Mouse (Mus musculus): ENCODE results near the gene Eva1b. TPM values are rescaled to one million over a fixed set of nuclear protein-coding genes. Genes with fewer than 3 reads are reported as not detected.
"Not testable (repeated sequence)": the region's sequence is repeated elsewhere in the genome, so short reads cannot be mapped to it uniquely, and the experiment has no call there.

Eva1b gene
- polyA plus RNA-seq, 1 experiment: 51.6 TPM

DNA sequence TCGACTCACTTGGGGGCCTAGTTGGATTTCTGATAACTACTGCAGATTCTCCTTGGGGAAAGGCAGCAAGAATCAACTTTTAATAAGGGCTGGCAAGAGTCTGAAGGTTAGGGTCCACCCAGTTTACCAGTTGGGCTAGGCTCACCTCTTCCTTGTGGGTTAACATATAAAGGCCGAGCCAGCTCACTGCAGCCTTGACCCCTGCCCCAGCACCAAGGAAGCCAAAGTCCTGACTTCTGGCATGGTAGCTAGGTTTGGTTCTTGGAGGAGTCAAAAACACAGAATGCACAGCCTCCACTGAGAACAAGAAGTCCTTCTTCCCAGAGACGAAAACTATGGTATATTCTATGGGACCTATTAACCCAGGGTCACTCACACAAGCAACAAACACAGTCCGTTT, 16.1 kb downstream of the Eva1b start:
- Histone ChIP-seq H3K36me3 (ENCODE audit: control insufficient read depth, insufficient read depth) (peaks cover 37% of the 10 kb centered on the region), H3K27me3 (ENCODE audit: control insufficient read depth, insufficient read depth, insufficient read length) (no peaks in the 10 kb centered on the region), H3K79me3 (ENCODE audit: low read depth) (no peaks in the 10 kb centered on the region), H3ac (ENCODE audit: control insufficient read depth, insufficient read length, low read depth) (no peak overlapping the region), H3K79me2 (ENCODE audit: control insufficient read depth, insufficient read depth) (no peaks in the 10 kb centered on the region), H3K4me3 (ENCODE audit: insufficient read depth, poor library complexity, severe bottlenecking) (no peak overlapping the region)
- no peak for TF ChIP-seq FOSL1 (IDR thresholded peaks at IDR 0.05; ENCODE audit: insufficient read depth, low read length, poor library complexity, severe bottlenecking)
- TF ChIP-seq MAX (IDR thresholded peaks at IDR 0.05): no peak
- TF ChIP-seq USF1 (IDR thresholded peaks at IDR 0.05; ENCODE audit: low read depth): no peak
- no peak for TF ChIP-seq CEBPB (IDR thresholded peaks at IDR 0.05; ENCODE audit: low read depth)
- no peak for TF ChIP-seq CTCF (IDR thresholded peaks at IDR 0.05; ENCODE audit: control insufficient read depth, insufficient read depth, insufficient read length)
- no peak for TF ChIP-seq MYOG (IDR thresholded peaks at IDR 0.05; ENCODE audit: control insufficient read depth, extremely low read depth, insufficient read length)
- no peak for TF ChIP-seq MYOD1 (IDR thresholded peaks at IDR 0.05; ENCODE audit: control insufficient read depth, insufficient read length, low read depth)

GRCm38 (mm10) chr4:126165092-126165491, 17.5 kb downstream of the Eva1b start:
- H3K79me2 ChIP-seq (ENCODE audit: control insufficient read depth, insufficient read depth); H3K27me3 ChIP-seq (ENCODE audit: control insufficient read depth, insufficient read depth, insufficient read length); H3K79me3 ChIP-seq (ENCODE audit: low read depth); H3ac ChIP-seq (ENCODE audit: control insufficient read depth, insufficient read length, low read depth); H3K4me3 ChIP-seq (ENCODE audit: insufficient read depth, poor library complexity, severe bottlenecking): not testable (repeated sequence)
- peaks cover 51% of the 10 kb centered on the region for H3K36me3 ChIP-seq (ENCODE audit: control insufficient read depth, insufficient read depth)

- TF ChIP-seq CTCF (IDR thresholded peaks at IDR 0.05; ENCODE audit: control insufficient read depth, insufficient read depth, insufficient read length) (no peak), MYOD1 (IDR thresholded peaks at IDR 0.05; ENCODE audit: control insufficient read depth, insufficient read length, low read depth) (no peak), CEBPB (IDR thresholded peaks at IDR 0.05; ENCODE audit: low read depth) (no peak), USF1 (IDR thresholded peaks at IDR 0.05; ENCODE audit: low read depth) (no peak), MAX (IDR thresholded peaks at IDR 0.05) (no peak), FOSL1 (IDR thresholded peaks at IDR 0.05; ENCODE audit: insufficient read depth, low read length, poor library complexity, severe bottlenecking) (no peak), MYOG (IDR thresholded peaks at IDR 0.05; ENCODE audit: control insufficient read depth, extremely low read depth, insufficient read length) (no peak)
- Histone ChIP-seq H3K27me3 (ENCODE audit: control insufficient read depth, insufficient read depth, insufficient read length) (no peaks in the 10 kb centered on the region), H3K4me3 (ENCODE audit: insufficient read depth, poor library complexity, severe bottlenecking) (no peak overlapping the region), H3ac (ENCODE audit: control insufficient read depth, insufficient read length, low read depth) (no peak overlapping the region), H3K79me2 (ENCODE audit: control insufficient read depth, insufficient read depth) (peaks cover 10% of the 10 kb centered on the region), H3K79me3 (ENCODE audit: low read depth) (peaks cover 3% of the 10 kb centered on the region), H3K36me3 (ENCODE audit: control insufficient read depth, insufficient read depth) (peaks cover 61% of the 10 kb centered on the region)
Observed at GRCm38 (mm10) chr4:126166084-126166483, 18.5 kb downstream of the Eva1b start.

GRCm38 (mm10) chr4:126168851-126169250, 21.3 kb downstream of the Eva1b start:
- peaks cover 83% of the 10 kb centered on the region for H3K36me3 ChIP-seq (ENCODE audit: control insufficient read depth, insufficient read depth)

DNA sequence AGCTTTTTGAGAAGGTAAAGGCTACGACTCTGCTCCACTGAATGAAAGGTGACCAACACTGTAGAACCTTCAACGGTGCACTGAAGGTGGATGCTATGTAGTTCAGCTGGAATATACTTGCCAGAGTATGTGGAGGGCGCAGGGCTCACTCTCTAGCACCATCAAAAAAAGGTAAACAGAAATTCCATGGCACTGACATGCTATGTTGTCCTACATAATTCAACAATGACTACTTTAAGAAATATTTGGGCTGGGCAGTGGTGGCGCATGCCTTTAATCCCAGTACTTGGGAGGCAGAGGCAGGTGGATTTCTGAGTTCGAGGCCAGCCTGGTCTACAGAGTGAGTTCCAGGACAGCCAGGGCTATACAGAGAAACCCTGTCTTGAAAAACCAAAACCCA, 23.2 kb downstream of the Eva1b start:
- Histone ChIP-seq H3K36me3 (ENCODE audit: control insufficient read depth, insufficient read depth) (peaks cover 96% of the 10 kb centered on the region), H3K79me2 (ENCODE audit: control insufficient read depth, insufficient read depth) (peaks cover 23% of the 10 kb centered on the region)
- H3K79me3 ChIP-seq (ENCODE audit: low read depth); H3ac ChIP-seq (ENCODE audit: control insufficient read depth, insufficient read length, low read depth); H3K4me3 ChIP-seq (ENCODE audit: insufficient read depth, poor library complexity, severe bottlenecking); H3K27me3 ChIP-seq (ENCODE audit: control insufficient read depth, insufficient read depth, insufficient read length): not testable (repeated sequence)

More at GRCm38 (mm10) chr4:126168851-126169250, 21.3 kb downstream of the Eva1b start:
- no peak overlapping the region for H3K4me3 ChIP-seq (ENCODE audit: insufficient read depth, poor library complexity, severe bottlenecking)
- peaks cover 5% of the 10 kb centered on the region for H3K79me3 ChIP-seq (ENCODE audit: low read depth)
- no peaks in the 10 kb centered on the region for H3K27me3 ChIP-seq (ENCODE audit: control insufficient read depth, insufficient read depth, insufficient read length)
- H3K79me2 ChIP-seq (ENCODE audit: control insufficient read depth, insufficient read depth): peaks cover 23% of the 10 kb centered on the region
- no peak overlapping the region for H3ac ChIP-seq (ENCODE audit: control insufficient read depth, insufficient read length, low read depth)
- TF ChIP-seq MYOG (IDR thresholded peaks at IDR 0.05; ENCODE audit: control insufficient read depth, extremely low read depth, insufficient read length): no peak
- no peak for TF ChIP-seq FOSL1 (IDR thresholded peaks at IDR 0.05; ENCODE audit: insufficient read depth, low read length, poor library complexity, severe bottlenecking)
- TF ChIP-seq USF1 (IDR thresholded peaks at IDR 0.05; ENCODE audit: low read depth): no peak
- TF ChIP-seq CTCF (IDR thresholded peaks at IDR 0.05; ENCODE audit: control insufficient read depth, insufficient read depth, insufficient read length): no peak
- no peak for TF ChIP-seq CEBPB (IDR thresholded peaks at IDR 0.05; ENCODE audit: low read depth)
- TF ChIP-seq MAX (IDR thresholded peaks at IDR 0.05): no peak
- TF ChIP-seq MYOD1 (IDR thresholded peaks at IDR 0.05; ENCODE audit: control insufficient read depth, insufficient read length, low read depth): no peak

DNA sequence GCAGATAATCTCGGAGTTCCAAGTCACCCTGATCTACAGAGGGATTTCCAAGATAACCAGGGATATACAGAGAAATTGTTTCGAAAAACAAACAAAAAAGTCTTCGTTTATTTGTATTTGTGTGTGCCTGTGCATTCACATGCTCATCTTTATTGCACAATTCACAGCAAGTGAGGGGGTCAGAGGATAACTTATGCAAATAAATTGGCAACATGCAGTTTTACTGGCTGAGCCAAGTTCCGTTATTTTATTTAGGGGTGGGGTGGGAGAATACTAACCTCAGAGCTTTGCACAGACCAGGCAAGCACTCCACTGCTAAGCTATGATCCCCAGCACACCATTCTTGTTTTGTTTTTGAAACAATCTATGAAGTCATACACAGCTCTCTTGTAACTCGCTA, 26.3 kb downstream of the Eva1b start:
- peaks cover 38% of the 10 kb centered on the region for H3K79me2 ChIP-seq (ENCODE audit: control insufficient read depth, insufficient read depth)
- H3K79me3 ChIP-seq (ENCODE audit: low read depth): peaks cover 13% of the 10 kb centered on the region
- H3ac ChIP-seq (ENCODE audit: control insufficient read depth, insufficient read length, low read depth): no peak overlapping the region
- H3K36me3 ChIP-seq (ENCODE audit: control insufficient read depth, insufficient read depth): peaks cover 95% of the 10 kb centered on the region
- TF ChIP-seq CEBPB (IDR thresholded peaks at IDR 0.05; ENCODE audit: low read depth) (no peak), MYOG (IDR thresholded peaks at IDR 0.05; ENCODE audit: control insufficient read depth, extremely low read depth, insufficient read length) (no peak), FOSL1 (IDR thresholded peaks at IDR 0.05; ENCODE audit: insufficient read depth, low read length, poor library complexity, severe bottlenecking) (no peak), USF1 (IDR thresholded peaks at IDR 0.05; ENCODE audit: low read depth) (no peak), CTCF (IDR thresholded peaks at IDR 0.05; ENCODE audit: control insufficient read depth, insufficient read depth, insufficient read length) (no peak), MAX (IDR thresholded peaks at IDR 0.05) (no peak), MYOD1 (IDR thresholded peaks at IDR 0.05; ENCODE audit: control insufficient read depth, insufficient read length, low read depth) (no peak)
- no peaks in the 10 kb centered on the region for H3K27me3 ChIP-seq (ENCODE audit: control insufficient read depth, insufficient read depth, insufficient read length)
- no peak overlapping the region for H3K4me3 ChIP-seq (ENCODE audit: insufficient read depth, poor library complexity, severe bottlenecking)

GRCm38 (mm10) chr4:126175980-126176379, 28.4 kb downstream of the Eva1b start:
- Histone ChIP-seq H3K36me3 (ENCODE audit: control insufficient read depth, insufficient read depth) (peaks cover 95% of the 10 kb centered on the region), H3K79me2 (ENCODE audit: control insufficient read depth, insufficient read depth) (peaks cover 51% of the 10 kb centered on the region), H3K79me3 (ENCODE audit: low read depth) (peaks cover 27% of the 10 kb centered on the region)
- H3ac ChIP-seq (ENCODE audit: control insufficient read depth, insufficient read length, low read depth); H3K27me3 ChIP-seq (ENCODE audit: control insufficient read depth, insufficient read depth, insufficient read length); H3K4me3 ChIP-seq (ENCODE audit: insufficient read depth, poor library complexity, severe bottlenecking): not testable (repeated sequence)
